Mouse (Mus musculus): ENCODE results near the gene Pou2f2.
"Not testable (repeated sequence)": the region's sequence is repeated elsewhere in the genome, so short reads cannot be mapped to it uniquely, and the experiment has no call there.

Gene Pou2f2

DNA sequence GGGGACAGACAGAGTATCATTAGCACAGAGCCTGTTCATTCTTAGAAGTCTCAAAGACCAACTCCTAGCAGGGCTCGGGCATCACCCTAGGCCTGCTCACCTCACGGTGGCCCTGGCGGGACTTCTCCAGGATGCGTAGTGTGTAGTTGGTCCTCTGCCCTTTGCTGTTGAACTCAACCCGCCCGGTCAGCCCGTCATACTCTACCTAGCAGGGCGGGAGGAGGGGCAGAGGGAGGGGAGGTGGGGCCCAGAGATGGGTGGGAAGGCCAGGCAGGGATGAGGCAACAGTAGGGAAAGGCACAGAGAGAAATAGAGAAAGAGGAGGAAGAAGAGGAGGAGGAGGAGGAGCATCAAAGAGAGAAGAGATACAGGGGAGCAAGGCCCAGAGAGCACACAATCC, 121.1 kb downstream of the Pou2f2 start:
- no peak for DNase-seq

DNA sequence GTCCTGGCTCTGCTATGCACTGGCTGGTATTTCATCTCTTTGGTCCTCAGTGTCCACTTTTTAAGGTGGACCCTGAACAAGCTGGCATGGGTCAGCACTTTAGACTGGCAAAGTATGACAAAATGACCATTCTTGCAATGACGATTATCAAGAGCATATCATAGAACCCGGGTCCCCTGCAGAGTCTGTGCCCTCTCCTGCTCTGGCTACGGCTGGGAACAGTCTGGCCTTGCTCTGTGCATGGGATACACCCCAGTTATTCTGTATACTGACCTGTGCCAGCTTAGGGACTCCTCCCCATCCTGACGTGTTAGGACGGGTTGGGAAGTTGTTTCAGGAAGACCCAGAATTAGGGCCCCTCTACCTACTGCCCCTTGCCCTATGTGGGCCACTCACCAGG, 121.6 kb downstream of the Pou2f2 start:
- no peak for DNase-seq

DNA sequence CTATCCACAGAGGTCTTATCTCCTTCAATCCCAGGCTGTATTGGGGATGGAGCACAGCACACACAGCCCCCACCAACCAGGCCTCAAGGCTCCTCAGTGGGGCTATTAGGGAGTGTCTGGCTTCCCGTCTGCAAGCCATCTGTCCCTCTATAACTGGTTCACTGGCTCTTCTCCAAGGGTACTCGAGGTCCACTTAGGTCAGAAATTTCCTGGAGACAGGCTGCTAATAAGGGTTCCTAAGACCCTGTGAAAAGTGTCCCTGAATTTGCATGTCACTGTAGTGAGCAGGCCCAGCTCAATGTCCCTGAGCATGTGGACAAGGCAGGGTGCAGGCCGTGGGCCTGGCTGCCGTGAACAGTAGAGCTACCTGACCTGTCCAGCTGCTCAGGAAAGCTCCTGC, 122.6 kb downstream of the Pou2f2 start:
- no peak for DNase-seq

DNA sequence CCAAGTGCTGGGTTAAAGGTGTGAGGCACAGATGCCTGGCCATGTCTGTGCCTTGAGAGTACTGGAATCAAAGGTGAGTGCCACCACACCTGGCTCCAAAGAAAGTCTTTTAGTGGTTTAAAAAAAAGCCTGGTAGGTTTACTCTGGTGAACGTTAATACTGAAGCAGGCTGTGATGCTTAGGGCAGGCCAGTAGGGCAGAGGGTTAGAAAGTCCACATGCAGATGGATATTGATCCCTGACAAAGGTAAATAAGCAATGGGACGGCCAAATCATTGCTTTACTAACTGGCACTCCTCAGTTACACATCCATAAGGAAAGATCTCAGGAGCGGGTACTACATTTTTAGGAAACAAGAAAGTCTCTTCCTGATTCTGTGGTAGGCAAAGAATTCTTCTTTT, 126.9 kb downstream of the Pou2f2 start:
- DNase-seq = no peak

DNA sequence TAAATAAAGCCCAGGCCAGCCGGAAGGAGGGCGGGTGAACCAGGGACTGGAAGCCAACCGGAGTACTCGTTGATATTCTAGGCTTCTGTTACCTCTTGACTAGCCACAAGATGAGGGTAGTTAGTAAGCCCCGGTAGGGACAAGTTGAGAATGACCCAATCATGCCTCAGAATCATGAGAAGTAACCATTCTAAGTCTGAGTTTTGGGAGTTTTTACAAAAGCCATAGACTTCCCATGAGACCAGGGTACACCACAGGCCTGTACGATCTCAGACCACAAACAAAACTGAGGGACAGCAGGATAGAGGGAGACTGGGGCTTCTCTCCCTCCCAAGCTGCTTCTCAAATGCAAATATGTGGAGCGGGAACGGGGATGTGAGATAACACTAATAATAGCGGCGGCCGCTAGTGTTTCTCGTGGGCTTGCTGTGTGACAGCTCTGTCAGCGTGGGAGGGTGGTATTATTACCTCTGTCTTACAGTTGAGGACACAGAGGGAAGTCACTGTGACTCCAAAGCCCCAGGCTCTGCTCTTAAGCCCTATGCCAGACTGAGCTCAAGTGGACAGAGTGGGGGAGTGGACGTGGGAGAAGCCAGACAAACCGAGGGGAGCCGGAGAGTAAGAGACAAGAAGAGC, 130.1 kb downstream of the Pou2f2 start:
- DNase-seq = peak; percentile 60

DNA sequence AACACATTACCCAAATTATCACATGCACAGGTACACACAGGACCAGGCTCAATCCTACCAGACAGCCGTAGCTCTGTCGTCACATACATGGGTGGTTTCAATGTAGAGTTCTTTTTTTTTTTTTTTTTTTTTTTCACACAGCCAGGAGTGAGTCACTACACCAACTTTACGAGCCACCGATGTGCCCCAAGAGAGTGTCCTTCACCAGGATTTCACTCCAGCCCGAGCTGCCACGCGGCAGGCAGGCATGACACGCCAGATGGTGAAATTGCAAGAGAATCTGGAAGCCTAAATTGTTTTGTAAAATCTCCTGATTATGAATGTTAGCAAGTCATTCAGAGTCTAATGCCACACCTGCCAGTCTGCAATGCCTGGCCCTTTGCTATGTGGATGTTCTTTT, 132.2 kb downstream of the Pou2f2 start:
- DNase-seq = peak; percentile 71

DNA sequence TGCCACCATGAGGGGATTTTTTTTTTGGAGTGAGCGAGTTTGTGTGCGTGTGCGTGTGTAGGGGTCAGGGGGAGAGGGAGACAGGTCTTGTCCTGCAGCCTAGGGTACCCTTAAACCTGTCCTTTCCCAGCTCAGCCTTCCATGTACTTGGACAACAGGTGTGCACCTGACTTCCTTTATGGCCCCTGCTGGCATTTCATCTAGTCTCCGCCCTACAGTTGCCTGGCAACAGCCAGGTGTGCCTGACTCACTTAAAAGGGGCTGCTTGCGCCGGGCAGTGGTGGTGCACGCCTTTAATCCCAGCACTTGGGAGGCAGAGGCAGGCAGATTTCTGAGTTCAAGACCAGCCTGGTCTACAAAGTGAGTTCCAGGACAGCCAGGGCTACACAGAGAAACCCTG, 134.9 kb downstream of the Pou2f2 start:
- not testable (repeated sequence) for DNase-seq

DNA sequence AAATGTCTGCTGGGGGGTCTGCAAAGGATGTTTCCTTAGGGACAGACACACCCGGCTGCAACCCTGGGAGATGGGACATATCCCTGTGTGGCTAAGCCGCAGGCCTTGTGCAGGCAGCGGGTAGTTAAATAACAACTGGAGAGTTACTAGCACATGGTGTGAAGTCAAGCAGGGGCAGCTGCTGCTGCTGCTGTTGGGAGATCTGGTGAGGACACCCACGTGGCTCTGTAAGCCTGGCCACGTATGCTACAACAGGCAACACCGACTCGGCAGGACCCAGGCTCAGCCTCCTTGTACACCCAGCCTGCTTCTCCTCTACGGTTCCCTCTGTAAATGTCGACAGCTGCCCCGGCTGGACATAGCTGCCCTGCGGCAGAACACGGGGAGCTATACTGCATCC, 137.6 kb downstream of the Pou2f2 start:
- DNase-seq = peak; percentile 49

Data from layer of hippocampus, adult 9-11 months (tissue).